Comparison of ENCODE assay signal across 9 mouse cellular contexts in genomic region chr13:41302716-41303115, GRCm38 (mm10). TPM values are rescaled to one million over a fixed set of nuclear protein-coding genes. Genes with fewer than 3 reads are reported as not detected.
DNase-seq lines count a peak whose midpoint lies in the region; ATAC-seq and TF ChIP-seq lines count a peak whose summit lies in the region.
"Had no signal": no experiment of that assay in that cellular context is flagged by ENCODE, and none has a peak within 500 bp of the region (broad histone marks: within the 10 kb centered on the region; RNA-seq: fewer than 3 reads in every experiment).

No protein-coding gene starts in this region.

- ATAC-seq in kidney, embryonic 15.5 days (replicated peaks; ENCODE audit: low FRiP score) = no peak
- no peak; the same call in 1 of the 2 replicates for ATAC-seq in forebrain, postnatal 0 days

- H3K4me1 ChIP-seq in kidney, embryonic 15.5 days = peaks cover 7% of the 10 kb centered on the region; the same call in 1 of the 2 replicates
- no peaks in the 10 kb centered on the region for H3K4me1 ChIP-seq in forebrain, postnatal 0 days (ENCODE audit: insufficient read depth)
- no peaks in the 10 kb centered on the region; the same call in 1 of the 2 replicates for H3K4me1 ChIP-seq in liver, adult 2 months (ENCODE audit: control insufficient read depth, insufficient read depth, low read length)

- no peak overlapping the region for H3K9ac ChIP-seq in kidney, embryonic 15.5 days
- H3K9ac ChIP-seq in forebrain, postnatal 0 days = no peak overlapping the region
- no peak overlapping the region for H3K9ac ChIP-seq in liver, adult 2 months (ENCODE audit: low read depth, low read length)

- 64% methylated on average over 10 of the region's 10 CpGs for WGBS in kidney, embryonic 15.5 days
- 53% methylated on average over 10 of the region's 10 CpGs for WGBS in forebrain, postnatal 0 days
- WGBS in liver, adult 2 months = 63% methylated on average over 10 of the region's 10 CpGs

- no peak overlapping the region for H3K27ac ChIP-seq in kidney, embryonic 15.5 days
- no peak overlapping the region for H3K27ac ChIP-seq in forebrain, postnatal 0 days (ENCODE audit: low read depth, low read length)
- H3K27ac ChIP-seq in liver, adult 2 months (replicated peaks; ENCODE audit: insufficient read depth, low read depth, low read length) = no peak overlapping the region

- no peak for TF ChIP-seq POLR2A in liver, adult 2 months (IDR thresholded peaks at IDR 0.05; ENCODE audit: extremely low read depth, insufficient read depth, low read length)

- no peaks in the 10 kb centered on the region for H3K27me3 ChIP-seq in kidney, embryonic 15.5 days
- H3K27me3 ChIP-seq in forebrain, postnatal 0 days (ENCODE audit: insufficient read depth, low read length) = no peaks in the 10 kb centered on the region
- H3K27me3 ChIP-seq in liver, adult 2 months (ENCODE audit: control insufficient read depth, insufficient read depth, low read length) = no peaks in the 10 kb centered on the region

- no peaks in the 10 kb centered on the region for H3K9me3 ChIP-seq in kidney, embryonic 15.5 days (replicated peaks)
- H3K9me3 ChIP-seq in forebrain, postnatal 0 days (ENCODE audit: low read length) = no peaks in the 10 kb centered on the region

- H3K36me3 ChIP-seq in kidney, embryonic 15.5 days = no peaks in the 10 kb centered on the region
- H3K36me3 ChIP-seq in forebrain, postnatal 0 days (ENCODE audit: insufficient read depth) = no peaks in the 10 kb centered on the region
- H3K36me3 ChIP-seq in liver, adult 2 months (ENCODE audit: control insufficient read depth, insufficient read depth, low read length) = no peaks in the 10 kb centered on the region

- no peaks in the 10 kb centered on the region for H3K79me2 ChIP-seq in liver, adult 2 months (ENCODE audit: control insufficient read depth, insufficient read depth, low read length)

- no peak overlapping the region for H3K4me2 ChIP-seq in kidney, embryonic 15.5 days
- H3K4me2 ChIP-seq in forebrain, postnatal 0 days (ENCODE audit: low read depth) = no peak overlapping the region

- TF ChIP-seq CTCF in forebrain, postnatal 0 days (IDR thresholded peaks at IDR 0.05; ENCODE audit: low read depth) = peak; percentile 83
- TF ChIP-seq CTCF in liver, adult 2 months (IDR thresholded peaks at IDR 0.05; ENCODE audit: low read depth, low read length) = peak; percentile 60

- DNase-seq in kidney, adult 18-20 months = peak; percentile 90
- peak; percentile 55 to 75 for DNase-seq in adrenal gland, postnatal 4 days (ENCODE audit: low spot score in 2 of 2)
- peak; percentile 82 for DNase-seq in forebrain, postnatal 0 days
- DNase-seq in kidney, adult 8-10 months = peak; percentile 68 to 90
- DNase-seq in liver, adult 2 months (ENCODE audit: extremely low read depth, low read depth, low spot score) = peak; percentile 43
- DNase-seq in retina, embryonic 14.5 days (ENCODE audit: low spot score) = peak; percentile 79
- peak; percentile 77 to 83 for DNase-seq in thymus, postnatal 36 days

- no peak overlapping the region for H3K4me3 ChIP-seq in kidney, embryonic 15.5 days (replicated peaks)
- no peak overlapping the region for H3K4me3 ChIP-seq in forebrain, postnatal 0 days (ENCODE audit: low read depth, low read length)
- H3K4me3 ChIP-seq in liver, adult 2 months (ENCODE audit: insufficient read depth, low read depth, low read length) = no peak overlapping the region
- H3K4me3 ChIP-seq: erythroblast, embryonic 14.5 days had no signal

RNA-seq across cellular contexts. Expression of gene Gm17364, which starts 28.9 kb away (rescaled TPM):
- not detected in 2 replicates for polyA plus RNA-seq in kidney, embryonic 15.5 days (2015; fragmentation: Nextera tagmentation; extraction: Ambion mirVana)
- not detected for total RNA-seq in adrenal gland, postnatal 4 days (2021)
- not detected in 2 replicates for total RNA-seq in forebrain, postnatal 0 days (2014; rRNA removed)
- polyA plus RNA-seq in forebrain, postnatal 0 days (2015; fragmentation: Nextera tagmentation; extraction: Ambion mirVana) = not detected in 2 replicates
- not detected in 2 replicates for total RNA-seq in liver, adult 2 months (2014; rRNA removed)
- not detected in 2 replicates for polyA plus RNA-seq in liver, adult 2 months (2012; rRNA removed)
- polyA plus RNA-seq: erythroblast, embryonic 14.5 days had no signal

RNA-seq across cellular contexts. Expression of gene Smim13, which starts 53.1 kb away (rescaled TPM):
- 10.1 and 10.7 TPM in 2 replicates for polyA plus RNA-seq in kidney, embryonic 15.5 days (2015; fragmentation: Nextera tagmentation; extraction: Ambion mirVana)
- total RNA-seq in adrenal gland, postnatal 4 days (2021) = 10 to 100 TPM; 15.5 to 16.4 TPM
- total RNA-seq in forebrain, postnatal 0 days (2014; rRNA removed) = 53.2 and 58.1 TPM in 2 replicates
- 21.6 and 28.1 TPM in 2 replicates for polyA plus RNA-seq in forebrain, postnatal 0 days (2015; fragmentation: Nextera tagmentation; extraction: Ambion mirVana)
- 14.6 and 20.7 TPM in 2 replicates for total RNA-seq in liver, adult 2 months (2014; rRNA removed)
- 5.1 and 5.2 TPM in 2 replicates for polyA plus RNA-seq in liver, adult 2 months (2012; rRNA removed)
